Mouse (Mus musculus): Measurements from ENCODE around the gene Slc17a7. TPM values are rescaled to one million over a fixed set of nuclear protein-coding genes. Genes with fewer than 3 reads are reported as not detected.

Gene Slc17a7
- polyA plus RNA-seq, 1 experiment from 2014 or later: 1.3 TPM

DNA sequence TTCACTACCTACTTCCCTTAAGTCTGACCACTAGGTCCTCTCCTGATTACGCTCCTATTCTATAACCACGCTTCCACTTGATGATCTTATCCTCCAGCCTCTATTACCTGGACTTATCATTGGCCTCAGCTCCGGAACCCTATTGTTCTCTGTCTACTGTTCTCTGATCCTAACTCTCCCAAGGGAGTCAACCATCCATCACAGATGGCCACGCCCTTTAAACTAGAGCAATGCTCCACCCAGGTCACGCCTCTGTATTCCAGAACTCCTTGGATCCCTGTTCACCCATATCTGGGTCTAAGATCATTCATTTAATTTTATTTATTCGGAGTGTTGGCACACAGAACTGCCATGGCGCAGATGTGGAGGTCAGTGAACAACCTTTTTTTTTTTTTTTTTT is 48.6 kb downstream of the Slc17a7 start:
- H3K4me2 ChIP-seq (ENCODE audit: low read depth, low read length): 0 out of 2 replicates have a peak overlapping the region, but pooled peaks have one; percentile 35
- ATAC-seq (ENCODE audit: low read depth) (no peak), DNase-seq (ENCODE audit: low spot score) (no peak)
- H3K27ac ChIP-seq (replicated peaks; ENCODE audit: low read depth, low read length): no peak overlapping the region
- H3K4me3 ChIP-seq (ENCODE audit: low read depth, low read length): no peak overlapping the region
- 73% methylated on average over 7 of the region's 7 CpGs for WGBS
- H3K36me3 ChIP-seq (ENCODE audit: control insufficient read depth, insufficient read depth, low read length): peaks cover 3% of the 10 kb centered on the region; the same call in 1 of the 2 replicates
- peaks cover 10% of the 10 kb centered on the region for H3K4me1 ChIP-seq (ENCODE audit: control insufficient read depth, insufficient read depth, low read length)
- no peak overlapping the region for H3K9ac ChIP-seq (ENCODE audit: low read depth, low read length)
- peaks cover 21% of the 10 kb centered on the region for H3K27me3 ChIP-seq (replicated peaks; ENCODE audit: control insufficient read depth, insufficient read depth, low read length)
- H3K9me3 ChIP-seq (ENCODE audit: control insufficient read depth, low read length): 0 out of 2 replicates have a peak, but pooled peaks cover 3% of the 10 kb centered on the region

DNA sequence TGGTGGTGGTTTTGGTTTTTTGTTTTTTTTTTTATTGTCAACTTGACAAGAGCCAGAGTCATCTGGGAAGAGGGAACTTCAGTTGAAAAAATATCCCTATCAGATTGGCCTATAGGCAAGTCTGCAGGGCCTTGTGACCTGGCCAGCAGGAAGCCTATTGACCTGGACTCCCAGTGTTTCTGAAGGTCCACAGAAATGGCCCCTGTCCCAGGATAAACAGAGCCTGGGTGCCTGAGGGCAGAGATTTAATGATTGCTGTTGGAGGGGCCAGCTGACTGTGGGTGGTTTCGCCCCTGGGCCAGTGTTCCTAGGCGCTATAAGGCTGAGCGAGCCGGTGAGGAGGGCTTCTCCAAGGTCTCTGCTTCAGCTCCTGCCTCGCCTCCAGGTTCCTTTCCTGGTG is 50.0 kb downstream of the Slc17a7 start:
- no peaks in the 10 kb centered on the region for H3K9me3 ChIP-seq (ENCODE audit: control insufficient read depth, low read length)
- no peak overlapping the region for H3K9ac ChIP-seq (ENCODE audit: low read depth, low read length)
- H3K36me3 ChIP-seq (ENCODE audit: control insufficient read depth, insufficient read depth, low read length): peaks cover 16% of the 10 kb centered on the region
- DNase-seq (ENCODE audit: low spot score) (no peak), ATAC-seq (ENCODE audit: low read depth) (no peak)
- H3K27me3 ChIP-seq (replicated peaks; ENCODE audit: control insufficient read depth, insufficient read depth, low read length): peaks cover 21% of the 10 kb centered on the region
- 62% methylated on average over 5 of the region's 5 CpGs for WGBS
- no peak overlapping the region for H3K4me2 ChIP-seq (ENCODE audit: low read depth, low read length)
- H3K4me1 ChIP-seq (ENCODE audit: control insufficient read depth, insufficient read depth, low read length): peaks cover 12% of the 10 kb centered on the region
- no peak overlapping the region for H3K4me3 ChIP-seq (ENCODE audit: low read depth, low read length)
- no peak overlapping the region for H3K27ac ChIP-seq (replicated peaks; ENCODE audit: low read depth, low read length)

DNA sequence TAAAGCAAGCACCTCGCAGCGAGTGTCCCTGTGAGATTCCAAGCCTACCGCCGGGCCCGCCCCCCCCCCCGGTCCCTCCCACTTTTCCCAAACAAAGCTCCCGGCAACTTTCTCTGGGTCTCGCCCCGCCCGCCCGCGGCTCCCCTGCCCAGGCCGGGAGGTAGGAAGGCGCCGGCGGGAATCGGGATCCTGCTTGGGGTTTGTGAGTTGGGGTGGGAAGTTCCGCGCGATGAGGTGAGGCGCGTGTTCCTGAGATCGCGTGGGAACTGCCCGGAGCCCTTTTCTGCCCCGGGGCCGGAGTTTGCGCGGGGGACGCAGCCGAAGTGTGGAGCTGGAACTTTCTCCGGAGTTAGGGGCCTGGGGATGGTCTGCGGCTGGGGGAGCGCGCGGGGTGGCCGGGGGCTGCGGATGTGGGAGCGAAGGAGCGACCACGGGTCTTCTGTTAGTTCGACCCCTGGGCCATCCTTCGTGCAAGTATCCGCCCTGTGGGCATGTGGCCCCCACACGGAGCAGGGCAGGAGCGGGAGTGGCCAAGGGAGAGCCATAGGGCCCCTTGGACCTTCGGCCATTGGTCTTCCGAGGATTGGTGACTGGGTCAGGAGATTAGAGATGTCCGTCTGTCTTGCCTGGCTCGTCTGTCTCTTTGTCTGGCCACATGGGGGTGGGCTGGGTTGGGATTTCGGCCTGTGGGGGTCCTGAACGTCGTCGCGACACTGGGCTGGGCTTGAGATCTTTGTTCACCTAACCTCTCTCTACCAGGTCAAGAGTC is 52.1 kb downstream of the Slc17a7 start, which contains the start of gene Tead2:
Gene Tead2, plus strand, starts transcription at position 81 of the 769 bp plus-strand sequence.
- H3K4me3 ChIP-seq (ENCODE audit: low read depth, low read length): peak within 1 kb of the TSS; percentile 94
- H3K4me2 ChIP-seq (ENCODE audit: low read depth, low read length): peak within 1 kb of the TSS; percentile 92
- peak within 1 kb of the TSS; percentile 98 for H3K9ac ChIP-seq (ENCODE audit: low read depth, low read length)
- H3K9me3 ChIP-seq (ENCODE audit: control insufficient read depth, low read length): no peaks in the 10 kb centered on the region
- peaks cover 16% of the 10 kb centered on the region for H3K27me3 ChIP-seq (replicated peaks; ENCODE audit: control insufficient read depth, insufficient read depth, low read length)
- H3K27ac ChIP-seq (replicated peaks; ENCODE audit: low read depth, low read length): peak within 1 kb of the TSS; percentile 98
- peaks cover 12% of the 10 kb centered on the region for H3K4me1 ChIP-seq (ENCODE audit: control insufficient read depth, insufficient read depth, low read length)
- DNase-seq (ENCODE audit: low spot score): peak; percentile 81
- ATAC-seq (ENCODE audit: low read depth): peak; percentile 60
- peaks cover 38% of the 10 kb centered on the region for H3K36me3 ChIP-seq (ENCODE audit: control insufficient read depth, insufficient read depth, low read length)
- WGBS: 0% methylated on average over 41 of the region's 55 CpGs

DNA sequence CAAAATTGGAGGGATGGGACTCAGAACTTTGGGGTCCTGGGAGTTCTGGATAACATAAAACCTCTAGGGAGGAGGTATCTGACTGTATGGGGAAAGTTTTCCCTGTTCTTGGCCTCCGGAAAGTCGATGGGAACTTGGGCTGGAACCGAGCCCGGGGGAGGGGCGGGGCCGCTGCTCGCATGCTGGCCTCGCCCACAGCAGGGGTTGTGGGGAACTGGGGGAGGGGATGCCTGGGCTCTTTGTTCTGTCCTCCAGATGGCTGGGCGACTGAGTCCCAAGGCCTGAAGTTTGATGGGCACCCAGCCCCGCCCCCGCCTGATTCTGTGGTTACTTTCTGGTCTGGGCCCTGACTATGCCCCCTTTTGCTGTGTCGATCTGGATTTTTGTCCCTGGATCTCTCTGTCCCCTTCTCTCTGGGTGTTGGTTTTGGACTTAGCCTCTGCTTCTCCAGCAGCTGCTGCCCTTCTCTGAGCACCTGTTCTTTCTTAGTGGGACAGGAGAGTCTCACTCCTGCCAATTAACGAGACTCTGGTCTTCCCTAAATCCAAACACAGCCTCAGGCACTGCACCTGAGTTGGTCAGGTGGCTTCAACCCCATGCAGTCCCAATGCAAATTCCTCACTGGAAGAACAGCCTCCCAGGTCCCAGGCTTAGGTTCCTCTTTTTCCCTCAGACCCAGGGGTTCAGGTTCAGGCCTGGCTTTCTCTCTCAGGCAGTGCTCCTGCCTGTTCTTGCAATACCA is 52.9 kb downstream of the Slc17a7 start:
- ATAC-seq (ENCODE audit: low read depth) (peak; percentile 86), DNase-seq (ENCODE audit: low spot score) (peak; percentile 96)
- WGBS: 0% methylated on average over 10 of the region's 13 CpGs
- H3K27ac ChIP-seq (replicated peaks; ENCODE audit: low read depth, low read length): peak overlapping the region; percentile 98
- peak overlapping the region; percentile 94 for H3K4me3 ChIP-seq (ENCODE audit: low read depth, low read length)
- no peaks in the 10 kb centered on the region for H3K9me3 ChIP-seq (ENCODE audit: control insufficient read depth, low read length)
- peaks cover 9% of the 10 kb centered on the region for H3K27me3 ChIP-seq (replicated peaks; ENCODE audit: control insufficient read depth, insufficient read depth, low read length)
- H3K4me2 ChIP-seq (ENCODE audit: low read depth, low read length): peak overlapping the region; percentile 92
- H3K36me3 ChIP-seq (ENCODE audit: control insufficient read depth, insufficient read depth, low read length): peaks cover 45% of the 10 kb centered on the region
- H3K9ac ChIP-seq (ENCODE audit: low read depth, low read length): peak overlapping the region; percentile 98
- H3K4me1 ChIP-seq (ENCODE audit: control insufficient read depth, insufficient read depth, low read length): peaks cover 12% of the 10 kb centered on the region

DNA sequence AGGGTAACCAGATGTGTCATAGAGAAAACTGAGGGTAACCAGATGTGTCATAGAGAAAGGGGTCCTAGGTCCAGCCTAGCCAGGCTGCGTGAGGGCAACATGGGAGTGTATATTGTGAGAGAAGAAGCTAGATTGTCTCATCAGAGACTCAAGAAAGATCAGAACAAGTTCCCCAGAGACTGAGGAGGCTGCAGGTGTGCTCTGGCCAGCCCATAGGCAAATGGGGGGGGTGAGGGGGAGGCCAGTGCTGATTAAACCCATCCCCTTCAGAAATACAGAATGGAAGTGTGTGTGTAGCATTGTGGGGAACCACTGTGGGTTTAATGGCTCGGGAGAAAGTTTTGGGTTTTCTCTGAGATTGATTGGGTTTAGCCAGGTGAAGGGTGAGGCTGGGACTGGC is 57.9 kb downstream of the Slc17a7 start:
- DNase-seq (ENCODE audit: low spot score): no peak
- Histone ChIP-seq H3K9ac (ENCODE audit: low read depth, low read length) (no peak overlapping the region), H3K9me3 (ENCODE audit: control insufficient read depth, low read length) (no peaks in the 10 kb centered on the region), H3K27me3 (replicated peaks; ENCODE audit: control insufficient read depth, insufficient read depth, low read length) (no peaks in the 10 kb centered on the region), H3K4me1 (ENCODE audit: control insufficient read depth, insufficient read depth, low read length) (peaks cover 8% of the 10 kb centered on the region), H3K4me3 (ENCODE audit: low read depth, low read length) (no peak overlapping the region), H3K27ac (replicated peaks; ENCODE audit: low read depth, low read length) (no peak overlapping the region), H3K4me2 (ENCODE audit: low read depth, low read length) (no peak overlapping the region), H3K36me3 (ENCODE audit: control insufficient read depth, insufficient read depth, low read length) (peaks cover 94% of the 10 kb centered on the region)
- 85% methylated on average over 2 of the region's 2 CpGs for WGBS
- ATAC-seq (ENCODE audit: low read depth): no peak

DNA sequence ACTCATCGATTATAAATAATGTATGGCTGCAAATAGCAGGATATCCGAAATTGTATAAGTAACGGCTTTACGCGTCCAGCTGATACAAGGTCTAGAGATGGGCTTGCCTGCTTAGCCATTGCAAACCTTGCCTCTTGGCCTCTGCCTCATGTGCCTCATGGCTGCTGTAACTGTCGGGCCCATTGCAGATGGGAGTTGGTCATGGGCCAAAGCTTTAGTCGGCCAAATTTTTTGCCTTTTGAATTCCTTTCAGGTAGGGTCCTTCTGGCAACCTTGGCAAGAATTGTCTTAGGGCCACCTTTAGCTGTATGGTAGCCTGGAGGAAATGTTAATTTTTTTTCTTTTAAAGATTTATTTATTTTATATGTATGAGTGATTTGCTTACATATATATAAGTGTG is 61.1 kb downstream of the Slc17a7 start:
- ATAC-seq (ENCODE audit: low read depth) (no peak), DNase-seq (ENCODE audit: low spot score) (no peak)
- peaks cover 96% of the 10 kb centered on the region for H3K36me3 ChIP-seq (ENCODE audit: control insufficient read depth, insufficient read depth, low read length)
- H3K9ac ChIP-seq (ENCODE audit: low read depth, low read length): no peak overlapping the region
- H3K4me1 ChIP-seq (ENCODE audit: control insufficient read depth, insufficient read depth, low read length): no peaks in the 10 kb centered on the region
- H3K4me2 ChIP-seq (ENCODE audit: low read depth, low read length): no peak overlapping the region
- no peak overlapping the region for H3K27ac ChIP-seq (replicated peaks; ENCODE audit: low read depth, low read length)
- no peaks in the 10 kb centered on the region for H3K27me3 ChIP-seq (replicated peaks; ENCODE audit: control insufficient read depth, insufficient read depth, low read length)
- H3K9me3 ChIP-seq (ENCODE audit: control insufficient read depth, low read length): no peaks in the 10 kb centered on the region
- no peak overlapping the region for H3K4me3 ChIP-seq (ENCODE audit: low read depth, low read length)
- WGBS: 92% methylated on average over 7 of the region's 7 CpGs

MicroRNA genes within 50 kb of the gene (microRNA counts, 519-probe panel; counts per million panel counts)
- 2,518 counts per million, percentile 50 among the panel's probes with 10 or more counts for microRNA mmu-miR-150

Small RNA genes lying within 50 kb of the gene (microRNA-seq; reads per million reads assigned to microRNA genes)
- gene Mir150 (ENCODE audit: borderline number of aligned reads): 29.5 reads per million, percentile 38 among the genes with 10 or more reads in this experiment
- 16.1 reads per million, percentile 33 among the genes with 10 or more reads in this experiment for gene Mir5121 (ENCODE audit: borderline number of aligned reads)
- not detected for gene Mir7055 (ENCODE audit: borderline number of aligned reads)

Other genes starting within 250 kb of the Slc17a7 start
- gene Ap2a1, start 234.5 kb upstream of the Slc17a7 start, polyA plus RNA-seq (2014; fragmentation: Nextera tagmentation; extraction: Ambion mirVana): 73.5 and 79.8 TPM in 2 replicates
- gene Tsks, start 220.7 kb upstream of the Slc17a7 start, polyA plus RNA-seq (2014; fragmentation: Nextera tagmentation; extraction: Ambion mirVana): 0.30 TPM in 1 of 2 replicates, not detected in the other
- 22.4 and 31.1 TPM in 2 replicates for gene Cpt1c, start 189.1 kb upstream of the Slc17a7 start, polyA plus RNA-seq (2014; fragmentation: Nextera tagmentation; extraction: Ambion mirVana)
- 173 and 178 TPM in 2 replicates for gene Prmt1, start 177.4 kb upstream of the Slc17a7 start, polyA plus RNA-seq (2014; fragmentation: Nextera tagmentation; extraction: Ambion mirVana)
- gene Irf3, start 166.3 kb upstream of the Slc17a7 start, polyA plus RNA-seq (2014; fragmentation: Nextera tagmentation; extraction: Ambion mirVana): 77.7 and 84.6 TPM in 2 replicates
- 43.2 and 48.6 TPM in 2 replicates for gene Bcl2l12, start 165.2 kb upstream of the Slc17a7 start, polyA plus RNA-seq (2014; fragmentation: Nextera tagmentation; extraction: Ambion mirVana)
- gene Scaf1, start 147.6 kb upstream of the Slc17a7 start, polyA plus RNA-seq (2014; fragmentation: Nextera tagmentation; extraction: Ambion mirVana): 43.7 and 47.5 TPM in 2 replicates
- 50.5 and 52.3 TPM in 2 replicates for gene Rras, start 146.0 kb upstream of the Slc17a7 start, polyA plus RNA-seq (2014; fragmentation: Nextera tagmentation; extraction: Ambion mirVana)
- gene Prr12, start 111.1 kb upstream of the Slc17a7 start, polyA plus RNA-seq (2014; fragmentation: Nextera tagmentation; extraction: Ambion mirVana): 12.8 and 13.7 TPM in 2 replicates
- 59.1 and 63.3 TPM in 2 replicates for gene Nosip, start 101.5 kb upstream of the Slc17a7 start, polyA plus RNA-seq (2014; fragmentation: Nextera tagmentation; extraction: Ambion mirVana)
- gene Prrg2, start 101.3 kb upstream of the Slc17a7 start, polyA plus RNA-seq (2014; fragmentation: Nextera tagmentation; extraction: Ambion mirVana): 20.9 and 22.2 TPM in 2 replicates
- 587 and 592 TPM in 2 replicates for gene Rcn3, start 71.7 kb upstream of the Slc17a7 start, polyA plus RNA-seq (2014; fragmentation: Nextera tagmentation; extraction: Ambion mirVana)
- gene Fcgrt, start 60.1 kb upstream of the Slc17a7 start, polyA plus RNA-seq (2014; fragmentation: Nextera tagmentation; extraction: Ambion mirVana): 120 and 129 TPM in 2 replicates
- gene Rps11, start 39.5 kb upstream of the Slc17a7 start, polyA plus RNA-seq (2014; fragmentation: Nextera tagmentation; extraction: Ambion mirVana): 1,575 and 1,608 TPM in 2 replicates
- gene Rpl13a, start 35.2 kb upstream of the Slc17a7 start, polyA plus RNA-seq (2014; fragmentation: Nextera tagmentation; extraction: Ambion mirVana): 1,594 and 1,619 TPM in 2 replicates
- 0.47 and 0.61 TPM in 2 replicates for gene Gm45713, start 27.7 kb upstream of the Slc17a7 start, polyA plus RNA-seq (2014; fragmentation: Nextera tagmentation; extraction: Ambion mirVana)
- 2.3 TPM in 2 replicates for gene Flt3l, start 27.5 kb upstream of the Slc17a7 start, polyA plus RNA-seq (2014; fragmentation: Nextera tagmentation; extraction: Ambion mirVana)
- 80.3 and 88.8 TPM in 2 replicates for gene Pih1d1, start 9.6 kb upstream of the Slc17a7 start, polyA plus RNA-seq (2014; fragmentation: Nextera tagmentation; extraction: Ambion mirVana)
- gene Aldh16a1, start 9.4 kb upstream of the Slc17a7 start, polyA plus RNA-seq (2014; fragmentation: Nextera tagmentation; extraction: Ambion mirVana): 36.8 and 39.4 TPM in 2 replicates
- 5.8 and 6.1 TPM in 2 replicates for gene Gfy, start 15.6 kb downstream of the Slc17a7 start, polyA plus RNA-seq (2014; fragmentation: Nextera tagmentation; extraction: Ambion mirVana)
- not detected in 2 replicates for gene Pth2, start 17.0 kb downstream of the Slc17a7 start, polyA plus RNA-seq (2014; fragmentation: Nextera tagmentation; extraction: Ambion mirVana)
- gene Ccdc155, start 40.9 kb downstream of the Slc17a7 start, polyA plus RNA-seq (2014; fragmentation: Nextera tagmentation; extraction: Ambion mirVana): 1.5 TPM in 2 replicates
- gene Dkkl1, start 48.2 kb downstream of the Slc17a7 start, polyA plus RNA-seq (2014; fragmentation: Nextera tagmentation; extraction: Ambion mirVana): 6.3 and 8.5 TPM in 2 replicates
- 112 and 142 TPM in 2 replicates for gene Tead2, start 51.8 kb downstream of the Slc17a7 start, polyA plus RNA-seq (2014; fragmentation: Nextera tagmentation; extraction: Ambion mirVana)
- 2.4 and 4.8 TPM in 2 replicates for gene Cd37, start 75.2 kb downstream of the Slc17a7 start, polyA plus RNA-seq (2014; fragmentation: Nextera tagmentation; extraction: Ambion mirVana)
- 0.11 and 0.38 TPM in 2 replicates for gene Slc6a16, start 77.1 kb downstream of the Slc17a7 start, polyA plus RNA-seq (2014; fragmentation: Nextera tagmentation; extraction: Ambion mirVana)
- gene Slc6a21, start 113.6 kb downstream of the Slc17a7 start, polyA plus RNA-seq (2014; fragmentation: Nextera tagmentation; extraction: Ambion mirVana): not detected in 2 replicates
- 16.6 and 18.2 TPM in 2 replicates for gene Trpm4, start 169.8 kb downstream of the Slc17a7 start, polyA plus RNA-seq (2014; fragmentation: Nextera tagmentation; extraction: Ambion mirVana)
- 11.0 and 15.8 TPM in 2 replicates for gene Hrc, start 171.3 kb downstream of the Slc17a7 start, polyA plus RNA-seq (2014; fragmentation: Nextera tagmentation; extraction: Ambion mirVana)
- gene Ppfia3, start 203.1 kb downstream of the Slc17a7 start, polyA plus RNA-seq (2014; fragmentation: Nextera tagmentation; extraction: Ambion mirVana): 4.8 and 6.9 TPM in 2 replicates
- gene Lin7b, start 206.6 kb downstream of the Slc17a7 start, polyA plus RNA-seq (2014; fragmentation: Nextera tagmentation; extraction: Ambion mirVana): 2.4 TPM in 2 replicates
- gene Snrnp70, start 231.8 kb downstream of the Slc17a7 start, polyA plus RNA-seq (2014; fragmentation: Nextera tagmentation; extraction: Ambion mirVana): 56.5 and 61.1 TPM in 2 replicates
- 0.24 TPM in 1 of 2 replicates, not detected in the other for gene Kcna7, start 241.7 kb downstream of the Slc17a7 start, polyA plus RNA-seq (2014; fragmentation: Nextera tagmentation; extraction: Ambion mirVana)
- 3.0 and 3.1 TPM in 2 replicates for gene Ntf5, start 249.7 kb downstream of the Slc17a7 start, polyA plus RNA-seq (2014; fragmentation: Nextera tagmentation; extraction: Ambion mirVana)

Data from embryonic facial prominence, embryonic 14.5 days (tissue).